Mouse (Mus musculus) midbrain, postnatal 0 days (tissue): ENCODE results near the gene Iqcj. TPM values are rescaled to one million over a fixed set of nuclear protein-coding genes. Genes with fewer than 3 reads are reported as not detected.

Experiments used
- ATAC-seq: fragments of 200-750 bp; cut with Nextera tagmentation; 2 replicates; pipeline ENCODE4 v1.8.0; 2017; ENCODE audit warnings: moderate number of reproducible peaks, mild to moderate bottlenecking, moderate TSS enrichment, moderate library complexity; ENCODE audit not compliant: low FRiP score
- DNase-seq: peaks from one replicate; pipeline ENCODE4 v3.0.0-alpha.2; 2015; ENCODE audit warnings: low spot score
- H3K27ac ChIP-seq: fragments of 300-500 bp; sonication (generic); 2 replicates; pipeline ENCODE4 v1.5.1; 2014; ENCODE audit warnings: low read depth, mild to moderate bottlenecking, low read length, mixed read lengths
- H3K27me3 ChIP-seq: fragments of 300-500 bp; sonication (generic); 2 replicates; pipeline ENCODE4 v1.6.1; 2014; ENCODE audit warnings: low read length, control low read depth, mixed read lengths; ENCODE audit not compliant: insufficient read depth
- H3K36me3 ChIP-seq: fragments of 300-500 bp; sonication (generic); 2 replicates; pipeline ENCODE4 v1.6.1; 2014; ENCODE audit warnings: low read length, control low read depth, mixed read lengths; ENCODE audit not compliant: insufficient read depth
- H3K4me1 ChIP-seq: fragments of 300-500 bp; sonication (generic); 2 replicates; pipeline ENCODE4 v1.6.1; 2014; ENCODE audit warnings: mild to moderate bottlenecking, control low read depth, antibody characterized with exemption, low read length, mixed read lengths; ENCODE audit not compliant: insufficient read depth
- H3K4me2 ChIP-seq: fragments of 300-500 bp; sonication (generic); 2 replicates; pipeline ENCODE4 v1.6.1; 2014; ENCODE audit warnings: low read depth, mild to moderate bottlenecking, low read length, mixed read lengths; ENCODE audit not compliant: poor library complexity, severe bottlenecking
- H3K4me3 ChIP-seq: fragments of 300-500 bp; sonication (generic); 2 replicates; pipeline ENCODE4 v1.5.1; 2014; ENCODE audit warnings: low read depth, mild to moderate bottlenecking, low read length, moderate library complexity
- H3K9ac ChIP-seq: fragments of 300-500 bp; sonication (generic); replicated peaks from 2 replicates; pipeline ENCODE4 v1.6.1; 2014; ENCODE audit warnings: mild to moderate bottlenecking, low read length, moderate library complexity, mixed read lengths; ENCODE audit not compliant: poor library complexity, severe bottlenecking
- H3K9me3 ChIP-seq: fragments of 300-500 bp; sonication (generic); 2 replicates; pipeline ENCODE4 v1.6.1; 2016; ENCODE audit warnings: low read length, control low read depth
- CTCF ChIP-seq: IDR thresholded peaks from 2 replicates; pipeline ENCODE4 v1.5.1; 2016; ENCODE audit warnings: antibody characterized with exemption, mild to moderate bottlenecking
- WGBS: fragments of 180-500 bp; shearing (Covaris S2); extraction: QIAGEN DNeasy Blood & Tissue Kit; methylation state at CpG from one replicate; pipeline ENCODE4 v1.1.7; 2014; 5-methylcytosine and 5-hydroxymethylcytosine counted together
- polyA plus RNA-seq: library from polyadenylated mRNA; unstranded; fragments of >200 nt; fragmentation: Nextera tagmentation; extraction: Ambion mirVana; gene quantifications from 2 replicates; pipeline ENCODE4 v1.2.1, GENCODE M21; 2015
- total RNA-seq: library from RNA; depleted of rRNA; stranded (reverse); fragments of >200 nt; gene quantifications from 2 replicates; pipeline ENCODE4 v1.2.3, GENCODE M21; 2014

The Iqcj gene
- total and polyA plus RNA-seq, 2 experiments from 2014 or later, result 0.42 to 1.5 TPM

DNA sequence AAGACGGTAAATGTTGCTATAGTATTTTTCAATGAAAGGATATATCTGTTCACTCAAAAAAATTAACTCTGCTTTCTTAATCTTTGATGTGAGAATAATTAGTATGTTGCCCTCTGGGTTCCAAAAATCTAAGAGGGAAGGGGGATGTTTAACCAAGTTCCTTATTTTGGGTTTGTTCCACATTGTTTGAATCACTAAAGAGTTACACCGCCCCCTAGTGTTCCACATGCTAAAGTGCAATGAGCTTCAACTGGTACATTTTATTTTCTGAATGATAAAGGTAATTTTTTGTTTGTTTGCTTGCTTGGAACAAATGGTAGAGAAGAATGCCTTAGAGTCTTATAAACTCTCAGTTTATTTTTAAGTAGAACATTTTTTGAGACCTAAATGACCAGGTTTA lies 161.5 kb downstream of the Iqcj start:
- Histone ChIP-seq H3K27me3 (no peaks in the 10 kb centered on the region), H3K4me1 (no peaks in the 10 kb centered on the region), H3K4me3 (no peak overlapping the region), H3K9me3 (no peaks in the 10 kb centered on the region), H3K9ac (no peak overlapping the region), H3K27ac (no peak overlapping the region), H3K36me3 (no peaks in the 10 kb centered on the region), H3K4me2 (no peak overlapping the region)
- 48% methylated on average over 2 of the region's 2 CpGs for whole genome bisulfite sequencing
- peak; percentile 87 for TF ChIP-seq CTCF
- peak; percentile 62 for DNase-seq
- ATAC-seq, result no peak

DNA sequence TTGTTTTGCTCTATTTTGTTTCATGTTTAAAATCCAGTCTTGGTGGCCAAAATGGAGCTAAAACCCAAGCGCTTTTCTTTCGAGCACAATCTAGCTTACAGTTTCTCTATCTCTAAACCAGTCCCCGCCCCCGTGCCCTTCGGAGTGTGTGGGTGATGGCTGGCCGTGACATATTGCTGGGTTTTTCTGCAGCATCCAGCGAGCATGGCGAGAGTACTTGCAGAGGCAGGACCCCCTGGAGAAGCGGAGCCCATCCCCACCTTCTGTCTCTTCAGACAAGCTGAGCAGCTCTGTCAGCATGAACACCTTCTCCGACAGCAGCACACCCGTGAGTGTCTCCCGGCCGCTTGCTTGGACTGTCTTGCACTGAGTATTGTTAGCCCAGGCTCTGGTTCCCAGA lies 163.1 kb downstream of the Iqcj start:
- ATAC-seq (no peak), DNase-seq (no peak)
- 68% methylated on average over 13 of the region's 13 CpGs for WGBS
- Histone ChIP-seq H3K4me3 (no peak overlapping the region), H3K36me3 (no peaks in the 10 kb centered on the region), H3K27me3 (no peaks in the 10 kb centered on the region), H3K4me1 (no peaks in the 10 kb centered on the region), H3K4me2 (no peak overlapping the region), H3K27ac (no peak overlapping the region), H3K9ac (no peak overlapping the region), H3K9me3 (no peaks in the 10 kb centered on the region)
- TF ChIP-seq CTCF, result no peak

DNA sequence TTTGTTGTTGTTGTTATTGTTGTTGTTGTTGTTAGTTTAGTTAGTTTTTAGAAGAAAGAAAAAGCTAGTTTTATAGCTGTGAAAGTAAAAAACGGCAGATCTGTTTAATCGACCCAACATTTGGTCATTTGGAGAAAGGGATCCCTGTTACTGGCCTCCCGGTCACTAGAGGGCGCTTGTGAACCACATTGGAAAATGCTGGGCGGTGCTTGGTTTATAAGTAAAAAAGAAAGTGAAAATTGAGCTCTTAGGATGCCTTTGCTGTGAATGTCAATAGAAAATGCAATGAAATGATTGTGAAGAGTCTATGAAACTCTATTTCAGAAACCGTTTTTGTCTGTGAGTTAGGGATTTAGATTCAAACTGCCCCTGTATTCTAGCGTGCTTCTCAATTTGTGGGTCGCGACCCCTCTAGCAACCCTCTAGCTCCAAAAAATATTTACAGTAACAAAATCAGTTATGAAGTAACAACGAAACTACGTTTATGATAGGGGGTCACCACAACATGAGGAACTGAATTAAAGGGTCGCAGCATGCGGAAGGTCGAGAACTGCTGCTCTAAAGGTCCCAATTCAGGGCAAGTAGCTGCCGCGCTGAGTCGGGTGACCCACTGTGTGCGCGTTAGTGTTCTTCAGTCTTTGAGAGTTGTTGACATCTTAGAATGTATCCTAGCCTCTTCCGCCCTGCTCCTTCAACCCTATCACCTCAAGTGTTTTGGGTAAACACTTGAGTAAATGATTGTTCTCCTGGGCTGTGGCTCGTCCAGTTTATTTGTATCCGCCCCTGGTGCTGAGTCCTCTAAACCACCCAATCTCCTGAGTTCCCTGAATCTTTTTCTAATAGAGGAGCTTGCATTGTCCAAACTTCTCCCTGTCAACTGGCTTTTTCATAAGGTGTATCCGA lies 164.6 kb downstream of the Iqcj start:
- Histone ChIP-seq H3K4me2 (peak overlapping the region; percentile 33), H3K36me3 (no peaks in the 10 kb centered on the region), H3K27ac (no peak overlapping the region), H3K27me3 (no peaks in the 10 kb centered on the region), H3K4me1 (no peaks in the 10 kb centered on the region), H3K4me3 (peak overlapping the region; percentile 18; the same call in 1 of the 2 replicates), H3K9ac (no peak overlapping the region), H3K9me3 (no peaks in the 10 kb centered on the region)
- 63% methylated on average over 23 of the region's 23 CpGs for WGBS
- ATAC-seq, result no peak
- peak; percentile 90 for TF ChIP-seq CTCF
- DNase-seq, result peak; percentile 86

DNA sequence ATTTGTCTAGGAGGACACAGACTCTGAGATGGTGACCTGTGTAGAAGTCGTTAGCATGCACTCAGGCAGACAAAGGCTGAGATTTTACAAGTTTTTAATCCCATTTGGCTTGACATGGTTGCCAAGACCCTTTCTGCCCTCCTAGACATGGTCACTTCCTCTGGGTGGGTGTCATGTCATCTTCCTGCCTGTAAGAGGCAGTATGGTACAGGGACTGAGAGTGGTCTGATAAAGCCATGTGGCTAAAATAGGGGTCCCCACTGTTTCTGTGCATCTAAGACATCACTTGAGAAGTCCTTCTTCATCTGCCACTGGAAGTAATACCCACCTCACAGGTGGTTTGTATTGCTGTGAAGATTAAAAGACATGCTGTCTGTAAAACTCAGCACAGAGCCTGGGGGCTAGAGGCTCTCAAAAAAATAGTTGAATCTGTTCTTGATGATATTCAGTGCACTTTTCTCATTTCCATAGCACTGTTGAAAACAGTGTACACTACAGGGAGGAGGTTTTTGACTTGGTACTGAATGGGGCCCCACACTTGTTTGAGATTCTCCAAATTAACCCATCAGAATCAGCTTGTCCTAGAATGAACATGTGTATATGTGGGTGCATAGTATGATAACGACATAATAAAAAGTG lies 167.3 kb downstream of the Iqcj start:
- TF ChIP-seq CTCF, result peak; percentile 91
- Histone ChIP-seq H3K9ac (no peak overlapping the region), H3K4me2 (no peak overlapping the region), H3K9me3 (no peaks in the 10 kb centered on the region), H3K27me3 (no peaks in the 10 kb centered on the region), H3K27ac (no peak overlapping the region), H3K4me3 (no peak overlapping the region), H3K4me1 (no peaks in the 10 kb centered on the region), H3K36me3 (no peaks in the 10 kb centered on the region)
- DNase-seq, result peak; percentile 75
- WGBS, result 39% methylated on average over 2 of the region's 2 CpGs
- peak; percentile 55; the same call in 1 of the 2 replicates for ATAC-seq

DNA sequence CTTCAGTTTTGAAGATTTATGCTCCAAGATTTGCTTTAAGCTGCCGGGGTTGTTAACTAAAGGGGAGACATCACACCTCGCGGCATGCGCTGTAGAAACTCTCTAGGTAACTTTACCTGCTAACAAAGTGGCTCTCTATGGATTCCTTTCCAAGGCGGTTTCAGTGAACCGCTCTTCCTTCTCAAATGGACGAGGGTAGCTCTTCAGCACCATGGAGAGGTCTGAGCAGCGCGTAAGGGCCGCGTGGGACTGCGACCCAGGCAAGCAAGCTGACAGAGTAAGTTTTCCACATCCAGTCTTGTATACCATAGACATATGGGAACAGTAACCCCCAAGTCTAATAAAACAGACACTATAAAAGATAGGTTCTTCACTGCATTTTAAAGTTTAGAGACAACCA lies 172.7 kb downstream of the Iqcj start, which contains the start of gene Schip1:
Gene Schip1 (plus strand): TSS at position 72 of the 400 bp plus-strand sequence.
- Histone ChIP-seq H3K4me3 (no peak within 1 kb of the TSS), H3K4me1 (no peaks in the 10 kb centered on the region), H3K9ac (no peak within 1 kb of the TSS), H3K4me2 (no peak within 1 kb of the TSS), H3K9me3 (no peaks in the 10 kb centered on the region), H3K27ac (no peak within 1 kb of the TSS), H3K27me3 (no peaks in the 10 kb centered on the region), H3K36me3 (no peaks in the 10 kb centered on the region)
- TF ChIP-seq CTCF, result no peak
- 44% methylated on average over 12 of the region's 12 CpGs for WGBS
- no peak for ATAC-seq
- no peak for DNase-seq
